Mouse (Mus musculus) liver, postnatal 0 days (tissue): ENCODE data around the gene Adarb2.

ENCODE experiments used
- CTCF ChIP-seq: sonication (generic); IDR thresholded peaks from 2 replicates; pipeline ENCODE4 v1.5.1; 2016; ENCODE audit warnings: antibody characterized with exemption, low read depth
- EP300 ChIP-seq: IDR thresholded peaks from 2 replicates; pipeline ENCODE4 v1.6.1; 2016; ENCODE audit warnings: antibody characterized with exemption, low read depth, mild to moderate bottlenecking

DNA sequence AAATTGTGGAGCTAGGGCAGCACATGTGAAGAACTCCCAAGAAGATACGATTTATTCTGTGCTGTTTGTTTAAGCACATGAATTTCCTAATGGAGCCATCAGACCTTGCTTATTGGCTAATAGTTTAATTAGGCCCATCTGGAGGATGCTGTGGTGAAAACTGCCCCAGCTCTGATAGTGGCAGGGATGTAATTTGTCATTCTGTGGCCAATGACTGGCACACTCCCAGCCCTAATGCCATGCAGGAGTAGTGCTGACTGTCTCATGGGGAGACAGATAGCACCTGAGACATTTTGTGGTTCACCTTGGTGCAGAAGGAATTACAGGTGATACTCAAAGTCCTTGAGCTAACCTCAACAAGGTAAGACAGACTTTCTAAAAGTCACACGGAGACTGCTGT, 80.5 kb downstream of the Adarb2 start:
- TF ChIP-seq CTCF (no peak), EP300 (no peak)
